Mouse (Mus musculus) cortical plate, adult 2 months (tissue): ENCODE measurements around the gene Rgs6.

ENCODE experiments used
- CTCF ChIP-seq: fragments of 200-500 bp; IDR thresholded peaks from 2 replicates; pipeline ENCODE4 v1.5.1; 2011; ENCODE audit warnings: mild to moderate bottlenecking, control low read depth, low read length; ENCODE audit not compliant: insufficient read depth; ENCODE audit errors: extremely low read depth
- POLR2A ChIP-seq: fragments of 200-500 bp; IDR thresholded peaks from 2 replicates; pipeline ENCODE4 v1.6.1; 2011; ENCODE audit warnings: mild to moderate bottlenecking, low read length, control low read depth; ENCODE audit not compliant: insufficient read depth; ENCODE audit errors: extremely low read depth

DNA sequence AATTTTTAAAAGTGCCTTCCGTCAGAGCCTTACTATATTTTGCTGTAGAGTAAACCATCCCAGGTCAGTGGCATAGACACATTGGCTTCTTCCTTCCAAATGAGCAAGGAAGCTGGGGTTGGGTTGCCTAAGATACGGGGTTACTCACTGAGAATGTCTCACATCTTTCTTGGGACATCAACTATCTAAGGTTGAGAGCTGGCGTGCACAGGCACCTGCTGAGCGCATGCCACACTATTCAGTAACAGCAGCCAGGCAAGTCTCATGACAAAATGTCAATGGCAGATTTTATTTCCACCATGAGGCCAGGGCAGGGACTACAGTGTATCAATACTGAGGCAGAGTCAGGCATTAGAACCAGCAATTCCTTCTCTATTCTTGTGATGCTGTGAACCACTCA lies 394.6 kb downstream of the Rgs6 start:
- no peak for TF ChIP-seq CTCF
- no peak for TF ChIP-seq POLR2A
